Mouse (Mus musculus): ENCODE measurements at regions not wholly inside any gene's neighbourhood (a gene's known extent, or its start where the extent isn't known, plus 50 kb on each side); places are given as distances from the start of the nearest gene placed in this dataset.
A peak's percentile ranks its signal among the peaks of the same experiment; 100 is the strongest.

DNA sequence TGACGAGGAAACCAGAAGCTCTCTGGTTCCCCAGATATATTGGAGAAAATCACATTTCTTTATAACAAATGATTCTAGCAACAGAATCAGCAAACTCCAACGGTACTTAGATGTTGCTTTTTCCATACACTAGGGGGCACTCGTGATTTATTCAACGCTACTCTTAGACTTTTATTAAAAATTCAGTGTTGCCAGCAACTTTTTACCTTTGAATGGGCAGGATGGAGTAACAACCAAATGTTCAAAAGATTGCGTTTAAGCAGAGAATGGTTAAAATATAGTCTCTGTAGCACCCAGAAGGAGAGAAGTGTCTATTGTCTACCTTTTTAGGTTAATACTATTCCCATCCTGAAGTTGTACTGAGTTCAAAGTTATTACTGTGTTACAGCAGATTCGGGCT, 715.4 kb upstream of the Cblb start:
- peak in 1 of 2 experiments; percentile 73 for DNase-seq (ENCODE audit: inconsistent age in 2 of 2, low spot score in 1 of 2)

DNA sequence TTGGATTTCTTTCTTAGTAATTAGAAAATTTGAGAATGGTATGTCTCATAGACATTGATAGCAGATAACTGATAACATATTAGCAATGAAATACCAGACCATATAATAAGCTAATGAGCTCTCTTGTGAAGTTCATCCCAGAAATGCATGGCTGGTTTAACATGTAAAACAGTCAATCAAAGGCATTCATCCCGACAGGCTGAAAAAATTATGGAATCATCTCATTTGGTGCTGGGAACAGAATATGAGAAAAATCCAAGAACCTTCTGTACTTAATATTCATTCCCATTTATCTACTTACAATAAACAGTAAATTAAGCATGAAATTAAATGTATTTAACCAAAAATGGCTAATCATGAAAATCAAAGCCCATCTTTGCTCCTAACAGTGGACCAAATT, 698.8 kb upstream of the Cblb start:
- DNase-seq (ENCODE audit: inconsistent age in 2 of 2, low spot score in 1 of 2), result no peak

DNA sequence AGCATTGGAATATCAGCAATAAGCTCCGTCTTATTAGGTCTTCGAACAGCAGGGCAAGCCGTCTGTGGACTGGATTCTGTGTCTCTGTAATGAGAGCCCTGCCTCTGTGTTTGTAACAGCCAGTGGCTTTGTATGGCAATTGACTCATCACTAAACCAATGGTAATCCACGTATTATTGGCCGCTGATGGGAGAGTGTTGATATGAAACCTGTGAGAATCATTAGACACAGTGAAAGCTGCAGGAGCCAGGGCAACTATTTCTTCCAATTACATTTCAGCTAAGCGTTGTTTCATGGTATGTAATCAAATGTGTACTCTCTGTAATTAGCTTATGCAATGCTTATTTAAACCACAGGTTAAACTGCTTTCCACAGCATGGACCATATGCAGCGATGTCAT, 696.1 kb upstream of the Cblb start:
- no peak for DNase-seq (ENCODE audit: inconsistent age in 2 of 2, low spot score in 1 of 2)

DNA sequence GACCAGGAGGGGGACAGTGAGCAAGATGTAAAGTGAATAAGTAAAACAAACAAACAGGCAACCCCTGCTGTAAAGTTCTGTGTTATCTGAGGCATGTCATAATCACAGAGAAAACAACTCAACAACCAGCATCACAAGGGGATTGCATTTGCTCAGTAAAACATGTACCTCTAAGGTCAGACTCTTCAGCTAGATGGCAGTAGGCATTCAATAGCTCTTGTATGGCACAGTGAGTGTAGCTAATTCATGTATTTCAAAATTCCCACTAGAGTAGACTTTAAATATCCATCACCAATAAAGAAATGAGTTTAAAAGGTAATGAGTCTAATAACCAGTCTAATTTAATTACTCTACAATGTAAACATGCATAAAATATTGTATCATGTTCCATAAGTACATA, 683.9 kb upstream of the Cblb start:
- no peak for DNase-seq (ENCODE audit: inconsistent age in 2 of 2, low spot score in 1 of 2)

DNA sequence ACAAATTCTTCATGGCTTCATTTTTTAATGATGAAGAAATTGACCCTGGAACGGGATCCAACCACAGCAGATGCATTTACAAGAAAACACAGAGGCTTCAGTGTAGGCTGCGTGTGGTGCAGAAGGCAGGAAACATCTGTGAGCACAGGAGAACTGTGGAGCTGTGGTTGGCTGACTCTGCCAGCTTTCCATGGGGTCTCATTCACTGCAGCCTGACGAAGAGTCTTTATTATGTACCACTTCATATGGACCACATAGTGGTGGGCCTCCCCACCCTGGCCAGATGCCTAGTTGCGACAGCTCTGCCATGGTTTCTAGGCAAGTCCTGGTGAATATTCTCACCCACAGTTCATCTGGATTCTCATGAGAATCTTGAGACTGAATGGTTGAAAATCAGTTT, 678.9 kb upstream of the Cblb start:
- no peak for DNase-seq (ENCODE audit: inconsistent age in 2 of 2, low spot score in 1 of 2)

DNA sequence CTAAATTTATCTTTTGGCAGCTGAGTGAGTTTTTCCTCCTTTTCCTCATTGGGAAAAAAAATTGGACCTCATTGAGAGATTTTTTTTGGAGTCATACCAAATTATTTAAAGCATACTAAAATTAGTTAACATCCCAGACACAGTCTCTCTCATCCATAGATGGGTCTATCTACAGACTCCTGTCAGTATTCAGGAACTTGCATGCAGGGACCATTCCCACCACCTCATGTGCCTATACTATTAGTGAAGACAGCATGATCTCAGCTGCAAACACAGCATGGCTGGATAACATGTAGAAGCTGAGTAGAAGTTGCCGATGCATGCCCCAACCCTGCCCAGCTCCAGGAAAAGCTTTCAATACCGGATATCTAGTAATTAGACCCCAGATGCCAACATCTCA, 677.2 kb upstream of the Cblb start:
- no peak for DNase-seq (ENCODE audit: inconsistent age in 2 of 2, low spot score in 1 of 2)

DNA sequence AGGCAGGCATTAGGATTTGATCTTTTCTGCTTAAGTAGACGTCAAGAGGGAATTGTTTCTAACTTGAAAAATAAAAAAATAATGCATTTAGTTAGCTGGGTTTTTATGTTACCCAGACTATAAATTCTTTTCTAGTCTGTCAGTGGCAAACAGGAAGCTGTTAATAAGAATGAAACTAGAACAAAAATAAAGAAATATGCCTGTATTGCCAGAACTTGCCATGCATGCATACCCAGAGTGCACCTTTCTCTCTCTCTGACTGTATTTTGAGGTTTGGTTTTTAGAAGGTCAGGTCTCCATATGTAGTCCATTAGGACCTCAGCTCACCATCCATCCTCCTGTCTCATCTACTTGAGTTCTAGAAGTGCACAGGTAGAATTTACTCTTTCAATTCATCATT, 661.0 kb upstream of the Cblb start:
- no peak for DNase-seq (ENCODE audit: inconsistent age in 2 of 2, low spot score in 1 of 2)

DNA sequence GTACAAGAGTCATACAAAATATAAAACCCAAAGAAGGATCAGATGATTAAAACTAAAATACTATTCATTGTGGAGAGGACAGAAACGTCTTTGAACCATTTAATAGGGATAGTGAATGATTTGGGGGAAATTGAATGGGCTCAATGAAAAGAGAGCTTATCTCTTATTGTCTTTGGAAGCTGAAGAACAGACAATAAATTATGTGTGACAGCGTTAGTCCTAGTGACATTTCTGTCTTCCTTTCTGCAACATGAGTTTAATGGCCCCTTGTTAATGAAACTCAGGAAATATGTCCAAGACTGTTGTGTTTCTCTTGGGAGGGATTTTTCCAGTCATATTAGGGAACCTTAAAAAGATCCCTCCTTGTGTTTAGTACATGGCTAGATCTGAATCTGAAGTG, 644.6 kb upstream of the Cblb start:
- no peak for DNase-seq (ENCODE audit: inconsistent age in 2 of 2, low spot score in 1 of 2)

DNA sequence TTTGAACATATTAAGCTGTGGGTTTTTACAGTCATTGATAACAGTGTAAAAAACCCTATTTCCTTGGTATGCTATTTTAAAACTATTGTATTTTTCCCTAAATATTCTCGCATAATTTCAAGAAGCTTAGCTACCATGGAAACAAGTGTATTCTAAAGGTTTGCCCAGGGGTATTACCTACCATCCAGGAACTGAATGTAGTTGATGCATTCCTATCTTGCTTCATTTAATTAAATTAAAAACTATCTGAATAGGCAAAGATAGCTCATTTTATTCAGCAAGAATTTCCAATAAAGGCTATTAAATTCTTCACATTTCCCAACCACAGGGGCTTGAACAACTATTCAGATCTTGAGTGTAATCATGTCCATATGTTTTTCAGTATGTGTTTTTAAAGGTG, 643.5 kb upstream of the Cblb start:
- no peak for DNase-seq (ENCODE audit: inconsistent age in 2 of 2, low spot score in 1 of 2)

DNA sequence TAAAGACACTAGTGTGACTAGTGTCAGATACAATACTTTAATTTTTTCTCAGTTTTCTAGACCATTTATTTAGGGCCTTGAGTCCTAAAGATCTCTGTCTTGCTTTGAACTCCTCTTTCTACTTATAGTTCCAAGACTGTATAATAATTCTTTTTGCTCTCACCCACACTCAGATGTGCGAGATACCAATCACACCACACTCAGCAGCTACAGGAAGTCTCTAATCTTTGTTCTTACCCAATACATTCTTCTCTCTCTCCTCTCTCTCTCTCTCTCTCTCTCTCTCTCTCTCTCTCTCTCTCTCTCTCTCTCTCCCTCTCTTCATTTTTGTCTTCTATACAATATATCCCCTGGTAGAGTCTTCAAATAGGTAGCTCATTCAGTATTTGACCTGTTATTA, 637.2 kb upstream of the Cblb start:
- DNase-seq (ENCODE audit: inconsistent age in 2 of 2, low spot score in 1 of 2), result no peak

Data from adrenal gland, adult (tissue).